Mouse (Mus musculus) adrenal gland, postnatal 14 days (tissue): ENCODE measurements around the gene Kif1b. TPM values are rescaled to one million over a fixed set of nuclear protein-coding genes. Genes with fewer than 3 reads are reported as not detected.
"Not testable (repeated sequence)": the region's sequence is repeated elsewhere in the genome, so short reads cannot be mapped to it uniquely, and the experiment has no call there.

ENCODE experiments used
- DNase-seq: peaks from one replicate; pipeline ENCODE4 v3.0.0; 2021; ENCODE audit warnings: mixed read lengths
- total RNA-seq: library from RNA; stranded (reverse); gene quantifications from 2 replicates; pipeline ENCODE4 v1.2.3, GENCODE M21; 2021

The Kif1b gene
- total RNA-seq, 1 experiment from 2014 or later: 132 TPM

DNA sequence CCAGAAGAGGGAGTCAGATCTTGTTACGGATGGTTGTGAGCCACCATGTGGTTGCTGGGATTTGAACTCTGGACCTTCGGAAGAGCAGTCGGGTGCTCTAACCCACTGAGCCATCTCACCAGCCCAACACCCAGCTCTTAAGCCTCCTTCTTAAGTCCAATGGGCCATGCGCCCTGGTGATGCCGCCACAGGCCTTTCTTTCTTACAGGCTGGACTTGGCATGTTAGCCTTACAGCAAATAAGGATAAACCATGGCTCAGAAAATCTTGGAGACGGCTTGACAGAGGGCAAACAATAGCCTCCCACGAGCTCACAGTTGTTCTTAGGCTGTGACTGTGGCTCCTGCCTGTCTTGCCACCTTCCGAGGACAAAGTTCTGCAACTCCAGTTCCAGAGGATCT lies 137.6 kb downstream of the Kif1b start:
- DNase-seq: not testable (repeated sequence)

DNA sequence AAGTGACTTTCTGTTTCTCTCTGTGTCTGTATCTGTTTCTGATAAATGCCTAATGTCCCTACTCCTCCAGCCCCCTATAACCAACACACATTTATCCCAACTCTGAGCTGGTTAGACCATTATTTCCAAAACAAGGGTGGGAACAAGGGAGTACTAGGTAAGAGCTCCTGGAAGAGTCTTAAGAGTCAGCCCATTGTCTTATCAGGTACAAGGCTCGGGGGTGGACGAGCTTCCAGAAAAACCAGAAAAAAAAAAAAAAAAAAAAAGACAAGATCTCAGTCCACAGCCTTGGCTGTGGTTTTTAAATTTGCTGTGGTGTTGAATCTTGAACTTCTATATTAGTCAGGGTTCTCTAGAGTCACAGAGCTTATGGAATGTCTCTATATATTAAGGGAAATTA lies 139.5 kb downstream of the Kif1b start:
- DNase-seq: no peak

- DNase-seq: peak; percentile 62
Measured at GRCm38 (mm10) chr4:149166957-149167611, 140.4 kb downstream of the Kif1b start.

GRCm38 (mm10) chr4:149166215-149166946 lies 141.1 kb downstream of the Kif1b start, which contains the start of gene Pgd:
Gene Pgd (minus strand): TSS chr4:149166771.
- DNase-seq: peak; percentile 99

DNA sequence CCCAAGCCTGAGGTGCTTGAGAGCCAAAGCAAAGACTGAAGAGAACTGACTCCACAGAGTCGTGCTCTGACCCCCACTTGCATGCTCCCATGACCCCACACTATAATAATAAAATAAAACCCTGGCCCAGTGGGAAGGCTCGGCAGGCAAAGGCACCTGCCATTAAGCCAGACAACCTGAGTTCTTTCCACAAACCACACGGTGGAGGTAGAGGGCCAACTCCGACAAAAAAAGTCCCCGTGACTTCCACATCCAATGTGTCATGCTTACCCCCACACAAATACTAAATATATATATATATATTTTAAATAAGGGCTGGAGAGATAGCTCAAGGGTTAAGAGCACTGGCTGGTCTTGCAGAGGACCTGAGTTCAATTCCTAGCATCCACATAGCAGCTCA lies 143.3 kb downstream of the Kif1b start:
- no peak for DNase-seq

GRCm38 (mm10) chr4:149163196-149163595 lies 144.3 kb downstream of the Kif1b start:
- DNase-seq: no peak

GRCm38 (mm10) chr4:149161166-149161565 lies 146.3 kb downstream of the Kif1b start:
- DNase-seq: peak; percentile 54

DNA sequence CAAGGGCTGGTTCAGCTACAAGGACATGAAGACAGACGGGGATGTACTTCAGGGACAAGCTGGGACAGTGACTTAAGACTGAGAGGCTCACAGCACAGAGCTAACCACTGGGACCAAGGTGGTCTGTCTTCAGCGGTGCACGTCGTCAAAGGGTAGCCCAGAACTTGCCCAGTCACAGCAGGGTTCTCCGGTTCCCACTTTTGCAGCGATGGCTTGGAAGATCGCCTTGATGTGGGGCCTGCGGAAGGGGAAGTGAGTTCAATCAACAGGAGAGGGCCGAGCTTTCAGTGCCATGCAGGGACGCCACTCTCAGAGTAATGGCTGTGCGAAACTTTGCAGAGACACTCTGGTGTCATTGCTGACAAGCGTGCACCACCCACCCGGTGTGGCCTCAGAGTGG lies 147.6 kb downstream of the Kif1b start:
- DNase-seq: peak; percentile 10

- DNase-seq: no peak
Measured at GRCm38 (mm10) chr4:149159203-149159602, 148.3 kb downstream of the Kif1b start.

- DNase-seq: no peak
Measured at GRCm38 (mm10) chr4:149157415-149157973, 150.0 kb downstream of the Kif1b start.

DNA sequence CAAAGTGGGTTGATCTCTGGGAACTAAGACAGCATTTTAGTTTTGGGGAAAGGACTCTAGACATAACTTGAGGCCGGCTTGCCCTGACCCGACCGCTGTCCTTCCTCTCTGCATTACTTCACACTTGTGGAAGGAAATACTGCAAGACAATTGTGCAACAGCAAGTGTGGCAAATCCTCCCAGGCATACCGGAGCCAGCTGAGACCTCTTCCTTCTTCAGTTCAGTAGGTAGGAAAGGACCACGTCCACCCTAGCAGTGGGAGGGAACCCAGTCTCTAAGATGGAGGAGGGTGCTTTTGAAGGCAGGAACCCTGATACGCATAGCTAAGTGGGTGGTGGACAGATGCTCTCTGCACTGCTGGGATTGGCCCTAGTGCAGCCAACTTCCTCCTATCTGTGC lies 151.8 kb downstream of the Kif1b start:
- peak; percentile 53 for DNase-seq

DNA sequence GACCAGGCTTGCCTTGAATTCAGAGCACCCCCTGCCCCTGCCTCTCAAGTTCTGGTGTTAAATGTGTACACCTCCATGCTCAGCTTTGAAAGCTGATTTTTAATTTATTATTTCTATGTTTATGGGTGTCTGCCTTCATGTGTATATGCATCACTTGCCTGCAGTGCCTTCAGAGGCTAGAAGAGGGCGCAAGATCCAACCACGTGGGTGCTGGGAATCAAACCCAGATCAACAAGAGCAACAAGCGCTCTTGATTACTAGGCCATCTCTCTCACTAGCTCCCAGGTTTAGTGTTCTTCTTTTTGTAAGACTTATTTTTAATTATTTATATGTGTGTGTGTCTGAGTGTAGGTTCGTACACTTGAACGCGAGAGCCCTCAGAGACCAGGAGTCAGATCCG lies 152.6 kb downstream of the Kif1b start:
- DNase-seq: no peak

DNA sequence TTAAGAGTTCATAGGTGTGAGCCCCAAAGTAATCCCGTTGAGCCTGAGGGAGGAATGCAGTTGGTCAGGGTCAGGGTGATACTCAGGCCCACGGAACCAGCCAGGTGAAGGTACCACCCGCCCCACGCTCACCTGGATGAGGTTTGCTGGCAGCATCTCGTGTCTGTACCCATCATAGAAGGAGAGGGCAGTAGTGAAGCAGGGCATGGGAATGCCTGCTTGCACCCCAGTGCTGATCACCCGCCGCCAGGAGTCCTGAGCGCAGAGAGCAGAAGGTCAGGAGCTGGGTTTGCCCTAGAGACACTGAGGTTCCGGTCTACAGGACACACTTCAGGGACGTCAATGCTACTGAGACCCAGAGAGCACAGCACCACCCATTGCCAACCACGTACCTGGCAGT lies 156.8 kb downstream of the Kif1b start:
- DNase-seq: no peak

- peak; percentile 78 for DNase-seq
Measured at GRCm38 (mm10) chr4:149150256-149150655, 157.2 kb downstream of the Kif1b start.

DNA sequence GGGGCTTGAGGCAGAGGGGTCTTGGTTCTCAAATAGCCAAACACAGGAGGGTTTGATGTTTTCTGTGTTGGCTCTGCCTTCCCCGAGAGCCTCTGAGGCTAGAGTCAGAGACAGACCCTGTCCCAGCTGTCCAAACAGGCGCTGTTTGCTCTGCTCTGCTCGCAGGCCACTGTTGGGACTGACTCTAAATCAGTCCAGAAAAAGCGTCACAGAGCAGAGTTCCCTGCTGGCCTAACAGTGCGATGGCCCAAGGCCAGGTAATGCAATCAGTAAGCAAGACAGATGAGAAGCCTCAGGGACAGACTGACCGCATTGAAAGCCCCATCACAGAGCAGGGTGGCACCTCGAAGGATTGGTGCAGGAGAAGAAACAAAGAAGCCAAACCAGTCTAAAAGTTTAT lies 157.9 kb downstream of the Kif1b start:
- peak; percentile 84 for DNase-seq

GRCm38 (mm10) chr4:149149196-149149595 lies 158.3 kb downstream of the Kif1b start:
- DNase-seq: no peak

DNA sequence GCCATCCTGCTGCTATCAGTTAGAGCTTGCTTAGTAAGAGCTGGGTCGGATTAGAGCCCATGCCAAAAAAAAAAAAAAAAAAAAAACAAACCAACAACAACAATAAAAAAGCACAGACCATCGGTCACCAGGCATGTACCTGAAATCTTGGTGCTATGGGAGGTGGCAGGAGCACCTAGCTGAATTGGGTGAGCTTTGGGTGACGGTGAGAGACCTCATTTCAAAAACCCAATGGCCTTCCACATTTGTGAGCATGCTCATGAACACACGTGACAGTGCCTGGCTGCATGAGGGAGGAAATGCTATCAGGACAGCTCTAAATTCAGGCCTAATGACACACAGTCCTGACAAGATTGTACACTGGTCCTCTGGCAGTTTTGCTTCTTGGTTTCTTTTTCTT lies 159.4 kb downstream of the Kif1b start:
- DNase-seq: no peak

DNA sequence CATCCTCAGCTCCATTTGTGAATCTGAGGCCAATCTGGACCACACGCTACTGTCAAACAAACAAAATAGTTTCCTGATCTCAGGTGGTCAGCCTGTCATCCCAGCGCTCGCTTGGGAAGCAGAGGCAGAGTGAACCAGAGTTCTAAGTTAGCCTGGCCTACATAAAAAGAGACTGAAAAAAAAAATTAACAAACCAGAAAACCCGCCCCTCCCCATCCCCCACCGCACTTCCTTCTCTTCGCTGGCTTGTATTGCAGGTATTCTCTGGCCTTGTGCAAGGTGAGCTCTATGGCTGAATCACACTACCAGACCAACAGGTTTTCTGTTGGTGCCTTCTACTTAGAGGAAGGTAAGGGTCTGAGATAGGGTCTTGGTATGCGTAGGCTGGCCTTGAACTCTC lies 160.0 kb downstream of the Kif1b start:
- no peak for DNase-seq

DNA sequence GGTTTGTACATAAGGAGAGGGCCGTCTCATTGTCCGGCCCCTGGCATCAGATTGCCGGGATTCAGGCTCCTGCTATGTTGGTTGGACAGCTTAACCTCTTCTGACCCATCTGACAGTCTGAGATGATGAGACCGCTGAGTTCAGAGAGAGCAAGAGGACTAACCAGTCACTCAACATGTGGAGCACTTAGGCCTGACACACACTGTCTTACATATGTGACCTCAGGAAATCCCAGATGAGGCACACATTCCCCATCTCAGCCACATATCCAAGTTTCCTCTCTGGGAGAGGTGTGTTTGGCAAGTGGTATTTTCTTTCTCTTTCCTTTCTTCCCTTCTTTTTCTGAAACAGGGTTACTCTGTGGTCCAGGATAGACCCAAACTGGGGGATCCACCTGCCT lies 162.3 kb downstream of the Kif1b start:
- no peak for DNase-seq

DNA sequence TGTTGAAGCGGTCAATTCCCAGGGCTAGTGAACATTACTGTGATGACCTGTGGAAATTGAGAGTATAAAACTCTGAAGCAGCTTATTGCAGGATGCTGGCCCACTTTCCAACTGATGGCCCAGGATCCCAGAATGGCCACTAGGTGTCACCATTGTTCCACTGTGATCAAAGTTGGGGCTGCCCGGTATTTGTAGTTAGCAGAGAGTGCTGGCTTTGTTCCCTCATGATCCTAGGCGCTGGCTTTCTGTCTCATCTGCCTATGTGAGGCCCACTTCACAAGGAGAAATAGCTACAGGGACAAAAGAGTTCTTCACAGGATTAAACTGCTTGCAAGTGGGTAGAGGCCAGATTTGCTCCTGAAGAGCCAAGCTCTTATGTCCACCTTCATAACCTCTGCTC lies 163.0 kb downstream of the Kif1b start:
- DNase-seq: peak; percentile 89

GRCm38 (mm10) chr4:149143594-149143993 lies 163.9 kb downstream of the Kif1b start:
- DNase-seq: no peak

- DNase-seq: no peak
Measured at GRCm38 (mm10) chr4:149138515-149138914, 169.0 kb downstream of the Kif1b start.

DNA sequence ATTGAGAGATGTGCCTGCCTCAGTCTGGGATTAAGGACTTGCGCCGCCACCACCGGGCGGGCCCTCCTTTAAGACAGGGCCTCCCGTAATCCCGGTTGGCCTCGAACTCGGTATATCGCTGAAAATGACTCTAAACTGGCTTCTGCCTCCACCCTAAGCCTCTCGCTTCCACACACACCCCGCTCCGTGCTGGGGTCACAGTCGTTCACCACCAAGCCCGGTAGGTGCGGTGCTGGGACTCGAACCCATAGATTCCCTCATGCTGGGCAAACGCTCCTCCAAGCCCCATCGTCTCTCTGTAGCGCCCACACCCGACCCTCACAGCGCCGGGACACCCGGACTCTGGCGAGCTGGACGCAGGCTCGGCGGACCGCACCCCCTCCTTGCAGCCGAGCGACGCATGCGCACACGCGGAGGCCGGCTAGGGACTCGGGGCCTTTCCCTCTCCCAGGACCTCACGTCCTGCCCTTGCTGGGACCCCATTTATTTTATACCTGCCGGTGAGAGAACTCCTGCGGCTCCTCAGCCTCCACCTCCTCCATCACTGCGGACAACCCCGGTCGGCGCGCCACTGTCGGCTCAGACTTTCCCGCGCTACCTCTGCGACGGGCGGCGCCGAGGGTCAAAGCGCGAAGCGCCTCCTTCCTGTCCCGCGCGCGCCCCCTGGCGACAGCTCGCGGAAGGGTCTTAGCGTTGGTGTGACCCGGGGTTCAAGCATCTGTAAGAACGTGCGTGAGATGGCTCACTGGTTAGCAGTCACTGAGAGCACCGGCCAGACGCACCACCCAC lies 170.3 kb downstream of the Kif1b start, which contains the start of gene Cenps:
Gene Cenps (minus strand): TSS at position 648 of the 789 bp plus-strand sequence.
- peak; percentile 95 for DNase-seq
